In genomic region chr7:28180890-28181289, GRCm38 (mm10) we compare ENCODE assay signal across 11 mouse cellular contexts. TPM values are rescaled to one million over a fixed set of nuclear protein-coding genes. Genes with fewer than 3 reads are reported as not detected.
DNase-seq lines count a peak whose midpoint lies in the region; ATAC-seq and TF ChIP-seq lines count a peak whose summit lies in the region.
"Had no signal": no experiment of that assay in that cellular context is flagged by ENCODE, and none has a peak within 500 bp of the region (broad histone marks: within the 10 kb centered on the region; RNA-seq: fewer than 3 reads in every experiment).

No protein-coding gene starts in this region.

- H3K36me3 ChIP-seq in heart, embryonic 13.5 days, result peaks cover 77% of the 10 kb centered on the region
- H3K36me3 ChIP-seq in hindbrain, embryonic 15.5 days, result peaks cover 65% of the 10 kb centered on the region
- H3K36me3 ChIP-seq in midbrain, embryonic 13.5 days, result peaks cover 73% of the 10 kb centered on the region

- 70% methylated on average over 5 of the region's 5 CpGs for WGBS in heart, embryonic 13.5 days
- WGBS in hindbrain, embryonic 15.5 days, result 73% methylated on average over 5 of the region's 5 CpGs
- WGBS in midbrain, embryonic 13.5 days, result 82% methylated on average over 5 of the region's 5 CpGs

- peak overlapping the region; percentile 99 for H3K4me3 ChIP-seq in heart, embryonic 13.5 days
- peak overlapping the region; percentile 79 for H3K4me3 ChIP-seq in cortical plate, adult 2 months (ENCODE audit: insufficient read depth, low read length)
- H3K4me3 ChIP-seq in hindbrain, embryonic 15.5 days, result peak overlapping the region; percentile 100
- peak overlapping the region; percentile 95 for H3K4me3 ChIP-seq in midbrain, embryonic 13.5 days (replicated peaks)

- H3K27ac ChIP-seq in heart, embryonic 13.5 days (replicated peaks), result peak overlapping the region; percentile 73
- no peak overlapping the region for H3K27ac ChIP-seq in cortical plate, adult 2 months (ENCODE audit: insufficient read depth, low read length)
- H3K27ac ChIP-seq in hindbrain, embryonic 15.5 days (replicated peaks), result peak overlapping the region; percentile 98
- peak overlapping the region; percentile 97 for H3K27ac ChIP-seq in midbrain, embryonic 13.5 days

- no peak for TF ChIP-seq CTCF in cortical plate, adult 2 months (IDR thresholded peaks at IDR 0.05; ENCODE audit: extremely low read depth, insufficient read depth, low read length)

- H3K9me3 ChIP-seq in heart, embryonic 13.5 days, result no peaks in the 10 kb centered on the region
- no peaks in the 10 kb centered on the region for H3K9me3 ChIP-seq in hindbrain, embryonic 15.5 days
- H3K9me3 ChIP-seq in midbrain, embryonic 13.5 days, result no peaks in the 10 kb centered on the region

- peaks cover 13% of the 10 kb centered on the region for H3K4me1 ChIP-seq in heart, embryonic 13.5 days
- H3K4me1 ChIP-seq in cortical plate, adult 2 months (ENCODE audit: control insufficient read depth, insufficient read depth, low read length), result 0 out of 2 replicates have a peak, but pooled peaks cover 2% of the 10 kb centered on the region
- peaks cover 13% of the 10 kb centered on the region for H3K4me1 ChIP-seq in hindbrain, embryonic 15.5 days (replicated peaks)
- peaks cover 14% of the 10 kb centered on the region for H3K4me1 ChIP-seq in midbrain, embryonic 13.5 days (replicated peaks)

- H3K4me2 ChIP-seq in heart, embryonic 13.5 days, result peak overlapping the region; percentile 97
- H3K4me2 ChIP-seq in hindbrain, embryonic 15.5 days, result peak overlapping the region; percentile 64
- H3K4me2 ChIP-seq in midbrain, embryonic 13.5 days (replicated peaks), result peak overlapping the region; percentile 86

- H3K9ac ChIP-seq in heart, embryonic 13.5 days, result peak overlapping the region; percentile 96
- H3K9ac ChIP-seq in hindbrain, embryonic 15.5 days, result peak overlapping the region; percentile 95
- H3K9ac ChIP-seq in midbrain, embryonic 13.5 days (replicated peaks), result peak overlapping the region; percentile 96

- no peak for ATAC-seq in heart, embryonic 13.5 days (ENCODE audit: extremely low read depth, insufficient number of reproducible peaks, low FRiP score, low TSS enrichment)
- no peak for ATAC-seq in hindbrain, embryonic 15.5 days (ENCODE audit: low FRiP score, low read depth)
- no peak for ATAC-seq in midbrain, embryonic 13.5 days
- ATAC-seq in megakaryocyte, adult 5-6 weeks (ENCODE audit: poor library complexity, severe bottlenecking), result no peak

- no peak for TF ChIP-seq POLR2A in cortical plate, adult 2 months (IDR thresholded peaks at IDR 0.05; ENCODE audit: extremely low read depth, insufficient read depth, low read length)

- DNase-seq in heart, adult 11 months, result no peak
- no peak for DNase-seq in thymus, postnatal 25 days
- no peak for DNase-seq in layer of hippocampus, postnatal 25 days (ENCODE audit: extremely low spot score in 1 of 2, low spot score in 1 of 2)
- DNase-seq: cerebellum, adult 11 months; left cerebral cortex, postnatal 4 days had no signal

- no peaks in the 10 kb centered on the region for H3K27me3 ChIP-seq in heart, embryonic 13.5 days (replicated peaks)
- H3K27me3 ChIP-seq in hindbrain, embryonic 15.5 days, result no peaks in the 10 kb centered on the region
- no peaks in the 10 kb centered on the region for H3K27me3 ChIP-seq in midbrain, embryonic 13.5 days

RNA-seq across cellular contexts. Expression of gene Dyrk1b, which starts 1.6 kb away (rescaled TPM):
- polyA plus RNA-seq in heart, embryonic 13.5 days (2015; fragmentation: Nextera tagmentation; extraction: Ambion mirVana), result 8.8 and 9.0 TPM in 2 replicates
- 30.7 and 31.1 TPM in 2 replicates for polyA plus RNA-seq in cortical plate, adult 2 months (2012; rRNA removed)
- polyA plus RNA-seq in hindbrain, embryonic 15.5 days (2015; fragmentation: Nextera tagmentation; extraction: Ambion mirVana), result 14.0 and 14.9 TPM in 2 replicates
- 18.5 and 20.8 TPM in 2 replicates for polyA plus RNA-seq in midbrain, embryonic 13.5 days (2015; fragmentation: Nextera tagmentation; extraction: Ambion mirVana)
- 3.0 and 3.5 TPM in 2 replicates for total RNA-seq in megakaryocyte, adult 5-6 weeks (2015)
- 2.7 and 5.3 TPM in 2 replicates for total RNA-seq in megakaryocyte, adult 5-6 weeks (2017)
- 10 to 100 TPM; 41.7 to 49.8 TPM for total RNA-seq in layer of hippocampus, postnatal 25 days (2021)

RNA-seq across cellular contexts. Expression of gene Fbl, which starts 11.4 kb away (rescaled TPM):
- 81.3 and 86.7 TPM in 2 replicates for polyA plus RNA-seq in heart, embryonic 13.5 days (2015; fragmentation: Nextera tagmentation; extraction: Ambion mirVana)
- 78.3 and 82.6 TPM in 2 replicates for polyA plus RNA-seq in cortical plate, adult 2 months (2012; rRNA removed)
- polyA plus RNA-seq in hindbrain, embryonic 15.5 days (2015; fragmentation: Nextera tagmentation; extraction: Ambion mirVana), result 76.5 and 81.8 TPM in 2 replicates
- polyA plus RNA-seq in midbrain, embryonic 13.5 days (2015; fragmentation: Nextera tagmentation; extraction: Ambion mirVana), result 89.5 and 98.1 TPM in 2 replicates
- total RNA-seq in megakaryocyte, adult 5-6 weeks (2015), result 75.0 and 75.5 TPM in 2 replicates
- 85.1 and 88.7 TPM in 2 replicates for total RNA-seq in megakaryocyte, adult 5-6 weeks (2017)
- total RNA-seq in layer of hippocampus, postnatal 25 days (2021), result 10 to 100 TPM; 43.5 to 53.4 TPM

RNA-seq across cellular contexts. Expression of gene 9530053A07Rik, which starts 51.6 kb away (rescaled TPM):
- 0.05 TPM in 1 of 2 replicates, not detected in the other for polyA plus RNA-seq in heart, embryonic 13.5 days (2015; fragmentation: Nextera tagmentation; extraction: Ambion mirVana)
- 0.06 TPM in 1 of 2 replicates, not detected in the other for polyA plus RNA-seq in cortical plate, adult 2 months (2012; rRNA removed)
- 0.08 and 0.13 TPM in 2 replicates for polyA plus RNA-seq in hindbrain, embryonic 15.5 days (2015; fragmentation: Nextera tagmentation; extraction: Ambion mirVana)
- polyA plus RNA-seq in midbrain, embryonic 13.5 days (2015; fragmentation: Nextera tagmentation; extraction: Ambion mirVana), result 0.05 TPM in 2 replicates
- not detected in 2 replicates for total RNA-seq in megakaryocyte, adult 5-6 weeks (2015)
- total RNA-seq in megakaryocyte, adult 5-6 weeks (2017), result 0.04 TPM in 1 of 2 replicates, not detected in the other
- under 1 TPM in 1 of 2 experiments, not detected in 1; 0.05 TPM for total RNA-seq in layer of hippocampus, postnatal 25 days (2021)
- total RNA-seq: left cerebral cortex, postnatal 4 days had no signal
- polyA plus RNA-seq: spleen, adult 2 months had no signal
